Mouse (Mus musculus) embryonic fibroblast, embryonic 13.5 days (primary cell): ENCODE data around the gene Kiss1r. TPM values are rescaled to one million over a fixed set of nuclear protein-coding genes. Genes with fewer than 3 reads are reported as not detected.

Experiments used
- H3K27ac ChIP-seq: 2 replicates; pipeline ENCODE4 v1.5.1; 2012; ENCODE audit warnings: low read length, control low read depth, inconsistent platforms; ENCODE audit not compliant: insufficient read depth
- H3K4me1 ChIP-seq: 2 replicates; pipeline ENCODE4 v1.6.1; 2011; ENCODE audit warnings: low read length; ENCODE audit not compliant: control insufficient read depth, insufficient read depth
- H3K4me3 ChIP-seq: 2 replicates; pipeline ENCODE4 v1.5.1; 2011; ENCODE audit warnings: mild to moderate bottlenecking, control low read depth, low read length; ENCODE audit not compliant: insufficient read depth
- CTCF ChIP-seq: IDR thresholded peaks from 2 replicates; pipeline ENCODE4 v1.5.1; 2011; ENCODE audit warnings: mild to moderate bottlenecking, control low read depth, low read length, moderate library complexity, borderline replicate concordance; ENCODE audit not compliant: insufficient read depth
- POLR2A ChIP-seq: IDR thresholded peaks from 2 replicates; pipeline ENCODE4 v1.6.1; 2011; ENCODE audit warnings: low read depth, mild to moderate bottlenecking, control low read depth, low read length, moderate library complexity
- polyA plus RNA-seq: library from polyadenylated mRNA; stranded (reverse); fragments of >200 nt; gene quantifications from 2 replicates; pipeline ENCODE4 v1.2.4, GENCODE M21; 2011; ENCODE audit warnings: low read depth; ENCODE audit not compliant: missing spikeins, insufficient read length

Gene Kiss1r
- polyA plus RNA-seq, 1 experiment: 0.44 TPM

DNA sequence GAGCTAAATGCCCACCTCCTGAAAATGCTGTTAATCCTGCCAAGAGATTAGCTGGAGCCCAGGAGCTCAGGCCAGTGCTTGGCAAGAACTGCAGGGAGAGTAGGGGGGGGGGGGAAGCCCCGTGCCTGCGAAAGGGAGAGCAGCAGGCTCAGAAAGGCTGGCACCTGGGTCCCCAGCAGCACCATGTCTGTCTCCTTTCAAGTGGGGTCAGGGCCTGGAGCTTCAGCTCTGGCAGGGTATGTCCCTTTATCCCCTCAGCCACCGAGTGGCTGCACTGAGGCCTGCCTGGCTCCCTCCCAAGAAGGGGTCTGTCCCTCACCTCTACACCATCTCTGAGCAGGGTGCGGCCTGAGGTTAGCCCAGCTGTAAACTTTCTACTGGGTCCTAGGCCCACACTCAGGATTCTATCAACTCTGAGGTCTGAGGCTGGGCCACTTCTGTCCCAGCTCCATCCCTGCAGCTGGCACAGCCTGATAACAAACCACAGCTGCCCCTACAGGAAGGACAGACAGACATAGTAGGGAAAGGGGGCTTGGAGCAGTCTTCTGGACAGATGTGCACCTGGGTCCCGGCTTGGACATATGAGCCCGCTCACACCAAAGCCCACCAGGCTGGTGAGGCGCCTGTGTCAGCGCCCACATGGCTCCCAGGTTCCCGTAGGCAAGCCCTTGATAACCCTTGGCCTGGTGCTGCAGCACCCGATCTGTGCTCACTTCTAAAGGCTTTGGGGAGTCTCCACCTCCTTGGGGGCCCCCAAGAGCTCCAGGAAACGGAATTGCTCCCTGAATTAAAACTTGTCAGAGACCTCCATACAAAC, 2.4 kb upstream of the Kiss1r start:
- Histone ChIP-seq H3K27ac (no peak overlapping the region), H3K4me3 (no peak overlapping the region), H3K4me1 (peaks cover 2% of the 10 kb centered on the region; the same call in 1 of the 2 replicates)
- TF ChIP-seq CTCF (no peak), POLR2A (no peak)

GRCm38 (mm10) chr10:79914948-79915596, 1.7 kb upstream of the Kiss1r start:
- no peak for TF ChIP-seq POLR2A
- TF ChIP-seq CTCF: no peak
- Histone ChIP-seq H3K4me1 (no peaks in the 10 kb centered on the region; the same call in 1 of the 2 replicates), H3K4me3 (no peak overlapping the region), H3K27ac (no peak overlapping the region)

DNA sequence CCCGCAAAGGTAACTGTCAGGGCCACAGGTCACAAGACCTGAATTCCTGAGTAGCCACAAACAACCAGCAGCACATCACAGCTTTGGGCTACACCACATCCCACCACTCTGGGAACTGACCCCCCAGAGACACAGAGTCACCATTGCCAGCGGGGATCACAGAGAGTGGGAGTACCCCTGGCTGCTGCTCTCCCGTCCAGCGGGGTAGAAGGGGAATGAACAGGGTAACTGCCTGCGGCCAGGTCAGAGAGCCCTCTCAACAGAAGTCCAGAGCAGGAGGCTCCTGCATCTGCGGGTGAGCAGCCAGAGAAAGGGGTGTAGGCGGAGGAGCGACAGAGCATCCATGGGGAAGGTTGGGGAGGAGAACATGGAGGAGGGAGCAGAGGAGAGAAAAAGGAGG, 690 bp upstream of the Kiss1r start:
- H3K27ac ChIP-seq: no peak overlapping the region
- peak overlapping the region; percentile 80 for H3K4me3 ChIP-seq
- TF ChIP-seq POLR2A (no peak), CTCF (no peak)
- H3K4me1 ChIP-seq: no peaks in the 10 kb centered on the region; the same call in 1 of the 2 replicates

- no peak overlapping the region for H3K4me3 ChIP-seq
- no peaks in the 10 kb centered on the region; the same call in 1 of the 2 replicates for H3K4me1 ChIP-seq
- no peak overlapping the region for H3K27ac ChIP-seq
- TF ChIP-seq POLR2A: no peak
- TF ChIP-seq CTCF: no peak
Measured at GRCm38 (mm10) chr10:79917532-79918100, 845 bp downstream of the Kiss1r start.

- no peak overlapping the region for H3K4me3 ChIP-seq
- H3K27ac ChIP-seq: no peak overlapping the region
- no peaks in the 10 kb centered on the region; the same call in 1 of the 2 replicates for H3K4me1 ChIP-seq
- TF ChIP-seq CTCF (no peak), POLR2A (no peak)
Measured at GRCm38 (mm10) chr10:79918231-79919078, 1.7 kb downstream of the Kiss1r start.

- H3K4me1 ChIP-seq: no peaks in the 10 kb centered on the region; the same call in 1 of the 2 replicates
- H3K4me3 ChIP-seq: no peak overlapping the region
Measured at GRCm38 (mm10) chr10:79919251-79919849, 2.6 kb downstream of the Kiss1r start.

DNA sequence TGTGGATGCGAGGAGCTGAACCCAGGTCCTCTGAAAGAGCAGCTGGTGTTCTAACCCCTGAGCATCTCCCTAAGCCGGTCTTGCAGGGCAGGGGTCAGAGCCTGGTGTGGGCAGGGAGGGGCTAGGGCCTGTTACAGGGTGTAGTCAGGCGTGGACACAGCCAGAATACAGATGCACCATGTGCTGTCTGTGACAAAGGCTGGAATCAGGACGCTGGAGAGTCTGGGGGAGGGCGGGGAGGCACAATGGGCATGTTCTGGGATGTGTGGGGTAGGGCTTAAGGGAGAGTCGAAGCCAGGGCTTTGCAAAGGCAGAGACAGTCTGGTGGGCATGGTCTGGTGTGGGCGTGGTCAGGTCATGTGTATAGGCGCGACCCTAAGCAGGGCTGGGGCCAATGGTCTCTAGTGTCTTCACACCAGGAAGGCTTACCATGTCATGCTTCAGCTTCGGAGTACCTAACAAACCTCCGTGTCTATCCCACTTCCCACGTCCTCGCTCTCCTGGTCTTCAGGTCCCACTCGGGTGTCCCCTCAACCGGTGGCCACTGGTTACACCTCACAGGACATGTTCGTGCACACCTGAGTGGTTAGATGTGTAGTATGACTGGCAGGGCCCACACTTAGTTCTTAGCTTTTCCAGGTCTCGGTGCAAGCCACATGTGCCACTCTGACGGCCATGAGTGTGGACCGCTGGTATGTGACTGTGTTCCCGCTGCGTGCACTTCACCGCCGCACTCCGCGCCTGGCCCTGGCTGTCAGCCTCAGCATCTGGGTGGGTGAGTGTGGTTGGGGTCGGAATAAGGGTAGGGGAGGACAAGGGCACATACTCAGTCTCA, 3.5 kb downstream of the Kiss1r start:
- TF ChIP-seq POLR2A (no peak), CTCF (no peak)
- H3K27ac ChIP-seq: no peak overlapping the region
- no peaks in the 10 kb centered on the region; the same call in 1 of the 2 replicates for H3K4me1 ChIP-seq
- H3K4me3 ChIP-seq: no peak overlapping the region

More at GRCm38 (mm10) chr10:79919251-79919849, 2.6 kb downstream of the Kiss1r start:
- H3K27ac ChIP-seq: no peak overlapping the region
- TF ChIP-seq POLR2A: no peak
- no peak for TF ChIP-seq CTCF

GRCm38 (mm10) chr10:79920958-79921535, 4.3 kb downstream of the Kiss1r start, which contains the start of gene R3hdm4:
TSS of gene R3hdm4 (minus strand) at chr10:79921208.
- Histone ChIP-seq H3K4me3 (no peak within 1 kb of the TSS), H3K4me1 (no peaks in the 10 kb centered on the region)
- TF ChIP-seq CTCF (no peak), POLR2A (no peak)

More at GRCm38 (mm10) chr10:79920958-79921535, 4.3 kb downstream of the Kiss1r start, which contains the start of gene R3hdm4:
- H3K27ac ChIP-seq: no peak within 1 kb of the TSS
